Mouse (Mus musculus) liver, embryonic 11.5 days (tissue): ENCODE measurements around the gene Gm28048. TPM values are rescaled to one million over a fixed set of nuclear protein-coding genes. Genes with fewer than 3 reads are reported as not detected.

Experiments used
- ATAC-seq: fragments of 200-750 bp; cut with Nextera tagmentation; replicated peaks from 2 replicates; pipeline ENCODE4 v1.8.0; 2017; ENCODE audit warnings: moderate number of reproducible peaks, mild to moderate bottlenecking, moderate TSS enrichment, moderate library complexity; ENCODE audit not compliant: low FRiP score
- DNase-seq: peaks from one replicate; pipeline ENCODE4 v3.0.0-alpha.2; 2017; ENCODE audit warnings: low spot score
- H3K27ac ChIP-seq: fragments of 300-500 bp; sonication (generic); 2 replicates; pipeline ENCODE4 v1.5.1; 2014; ENCODE audit warnings: mild to moderate bottlenecking, low read depth, low read length, control low read depth
- H3K27me3 ChIP-seq: fragments of 300-500 bp; sonication (generic); replicated peaks from 2 replicates; pipeline ENCODE4 v1.6.1; 2014; ENCODE audit warnings: low read length, mixed read lengths; ENCODE audit not compliant: control insufficient read depth, insufficient read depth
- H3K36me3 ChIP-seq: fragments of 300-500 bp; sonication (generic); 2 replicates; pipeline ENCODE4 v1.6.1; 2014; ENCODE audit warnings: mild to moderate bottlenecking, low read length, moderate library complexity, mixed read lengths; ENCODE audit not compliant: control insufficient read depth, insufficient read depth
- H3K4me1 ChIP-seq: fragments of 300-500 bp; sonication (generic); replicated peaks from 2 replicates; pipeline ENCODE4 v1.6.1; 2014; ENCODE audit warnings: low read length, mixed read lengths; ENCODE audit not compliant: control insufficient read depth, insufficient read depth
- H3K4me2 ChIP-seq: fragments of 300-500 bp; sonication (generic); 2 replicates; pipeline ENCODE4 v1.6.1; 2014; ENCODE audit warnings: mild to moderate bottlenecking, control low read depth, moderate library complexity
- H3K4me3 ChIP-seq: fragments of 300-500 bp; sonication (generic); 2 replicates; pipeline ENCODE4 v1.5.1; 2014; ENCODE audit warnings: low read depth, low read length, control low read depth
- H3K9ac ChIP-seq: fragments of 300-500 bp; sonication (generic); 2 replicates; pipeline ENCODE4 v1.6.1; 2014; ENCODE audit warnings: low read depth, low read length, control low read depth
- H3K9me3 ChIP-seq: fragments of 300-500 bp; sonication (generic); 2 replicates; pipeline ENCODE4 v1.6.1; 2016; ENCODE audit warnings: low read length, inconsistent platforms, mixed read lengths; ENCODE audit not compliant: control insufficient read depth
- WGBS: fragments of 180-500 bp; shearing (Covaris S2); extraction: QIAGEN DNeasy Blood & Tissue Kit; methylation state at CpG from one replicate; pipeline ENCODE4 v1.1.7; 2014; 5-methylcytosine and 5-hydroxymethylcytosine counted together
- polyA plus RNA-seq: library from polyadenylated mRNA; unstranded; fragments of >200 nt; fragmentation: Nextera tagmentation; extraction: Ambion mirVana; gene quantifications from 2 replicates; pipeline ENCODE4 v1.2.1, GENCODE M21; 2014

Gm28048 gene
- polyA plus RNA-seq, 1 experiment from 2014 or later, result 20.0 TPM

DNA sequence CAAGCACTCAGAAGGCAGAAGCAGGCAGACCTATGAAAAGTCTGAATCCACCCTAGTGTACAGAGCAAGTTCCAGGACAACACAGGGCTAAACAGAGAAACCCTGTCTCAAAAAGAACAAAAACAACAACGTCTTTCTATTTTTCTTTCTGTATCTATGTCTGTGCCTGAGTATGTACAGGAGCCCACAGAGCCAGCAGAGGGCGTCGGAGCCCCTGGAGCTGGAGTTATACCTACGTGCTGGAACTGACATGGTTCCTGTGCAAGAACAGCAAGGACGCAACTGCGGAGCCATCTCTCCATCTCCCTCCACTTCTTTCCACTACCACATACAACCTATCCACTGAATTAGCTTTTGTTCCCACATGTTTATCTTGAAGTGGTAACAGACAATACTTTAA is 31.8 kb downstream of the Gm28048 start:
- H3K4me3 ChIP-seq, result no peak overlapping the region
- H3K9ac ChIP-seq, result no peak overlapping the region
- ATAC-seq, result no peak
- no peak overlapping the region for H3K4me2 ChIP-seq
- no peak overlapping the region for H3K27ac ChIP-seq
- H3K36me3 ChIP-seq, result no peaks in the 10 kb centered on the region; the same call in 1 of the 2 replicates
- H3K27me3 ChIP-seq, result no peaks in the 10 kb centered on the region
- DNase-seq, result no peak
- H3K4me1 ChIP-seq, result no peaks in the 10 kb centered on the region
- 91% methylated on average over 6 of the region's 6 CpGs for WGBS
- no peaks in the 10 kb centered on the region for H3K9me3 ChIP-seq

DNA sequence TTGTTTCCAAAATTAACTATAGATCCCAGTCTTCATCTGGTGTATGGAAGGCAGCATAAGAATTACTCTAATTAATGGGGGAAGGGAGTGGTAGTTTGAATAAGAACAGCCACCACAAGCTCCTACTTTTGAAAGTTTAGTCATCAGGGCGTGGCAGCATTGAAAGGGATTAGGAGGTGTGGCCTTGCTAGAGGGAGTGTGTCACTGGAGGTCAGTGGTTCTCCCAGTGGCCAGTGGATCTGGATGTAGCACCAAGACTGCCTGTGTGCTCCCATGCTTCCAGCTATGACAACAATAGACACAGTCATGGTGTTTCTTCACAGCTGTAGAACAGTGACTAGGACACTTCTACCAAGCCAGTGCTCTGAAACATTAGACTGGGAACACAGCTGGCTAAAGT is 32.8 kb downstream of the Gm28048 start:
- Histone ChIP-seq H3K4me2 (no peak overlapping the region), H3K9ac (no peak overlapping the region), H3K4me3 (no peak overlapping the region), H3K27me3 (no peaks in the 10 kb centered on the region), H3K4me1 (no peaks in the 10 kb centered on the region), H3K27ac (no peak overlapping the region), H3K9me3 (no peaks in the 10 kb centered on the region), H3K36me3 (no peaks in the 10 kb centered on the region; the same call in 1 of the 2 replicates)
- WGBS, result 82% methylated on average over 1 of the region's 1 CpGs
- DNase-seq (no peak), ATAC-seq (no peak)

DNA sequence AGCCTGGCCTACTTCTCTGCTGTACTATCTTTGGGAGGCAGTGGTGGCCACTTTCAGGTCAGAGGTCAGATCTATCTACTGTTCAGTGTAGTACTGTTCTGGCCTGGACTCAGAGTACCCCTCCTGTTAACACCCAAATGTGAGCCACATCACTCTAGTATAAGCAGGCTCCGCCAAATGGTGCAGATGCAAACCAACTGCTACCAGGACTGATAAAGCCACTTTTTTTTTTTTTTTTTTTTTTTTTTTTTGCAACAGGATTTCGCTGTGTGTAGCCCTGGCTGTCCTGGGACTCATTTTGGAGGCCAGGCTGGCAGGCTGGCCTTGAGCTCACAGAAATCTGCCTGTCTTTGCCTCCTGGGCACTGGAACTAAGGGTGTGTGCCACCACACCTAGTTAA is 42.9 kb downstream of the Gm28048 start:
- Histone ChIP-seq H3K4me3 (no peak overlapping the region), H3K4me1 (no peaks in the 10 kb centered on the region), H3K27ac (no peak overlapping the region), H3K27me3 (no peaks in the 10 kb centered on the region), H3K36me3 (no peaks in the 10 kb centered on the region), H3K9ac (no peak overlapping the region), H3K4me2 (no peak overlapping the region), H3K9me3 (no peaks in the 10 kb centered on the region)
- 72% methylated on average over 2 of the region's 2 CpGs for WGBS
- DNase-seq (no peak), ATAC-seq (no peak)

DNA sequence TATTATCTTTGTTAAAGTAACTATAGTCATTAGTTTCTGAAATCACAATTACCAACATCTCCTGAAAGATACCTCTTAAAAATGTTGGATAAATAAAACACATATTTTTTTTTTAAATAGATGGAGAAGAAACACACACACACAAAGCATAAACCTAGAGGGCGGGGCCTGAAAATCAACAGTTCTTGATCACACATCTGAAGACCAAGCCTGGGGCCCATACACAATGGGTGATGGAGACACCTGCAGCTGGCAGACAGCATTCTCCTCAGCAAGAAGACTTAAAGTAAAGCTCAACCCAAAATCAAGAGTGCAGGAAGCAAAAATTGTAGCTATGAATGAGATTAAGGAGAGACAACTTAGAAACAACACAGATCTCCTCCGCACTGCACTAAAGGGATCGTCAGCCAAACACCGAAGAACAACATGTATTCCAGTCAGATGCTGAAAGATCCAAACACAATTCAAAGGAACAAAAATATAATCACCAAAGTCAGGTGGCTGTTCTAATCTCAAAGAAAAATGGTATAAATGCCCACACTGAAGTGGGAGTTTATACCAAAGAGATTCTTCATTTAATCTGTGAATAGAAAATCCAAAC is 44.1 kb downstream of the Gm28048 start:
- WGBS, result 94% methylated on average over 4 of the region's 4 CpGs
- no peak overlapping the region for H3K4me3 ChIP-seq
- ATAC-seq (no peak), DNase-seq (no peak)
- H3K9me3 ChIP-seq, result no peaks in the 10 kb centered on the region
- no peak overlapping the region for H3K27ac ChIP-seq
- H3K27me3 ChIP-seq, result no peaks in the 10 kb centered on the region
- H3K4me2 ChIP-seq, result no peak overlapping the region
- H3K36me3 ChIP-seq, result no peaks in the 10 kb centered on the region
- peaks cover 1% of the 10 kb centered on the region for H3K4me1 ChIP-seq
- no peak overlapping the region for H3K9ac ChIP-seq

DNA sequence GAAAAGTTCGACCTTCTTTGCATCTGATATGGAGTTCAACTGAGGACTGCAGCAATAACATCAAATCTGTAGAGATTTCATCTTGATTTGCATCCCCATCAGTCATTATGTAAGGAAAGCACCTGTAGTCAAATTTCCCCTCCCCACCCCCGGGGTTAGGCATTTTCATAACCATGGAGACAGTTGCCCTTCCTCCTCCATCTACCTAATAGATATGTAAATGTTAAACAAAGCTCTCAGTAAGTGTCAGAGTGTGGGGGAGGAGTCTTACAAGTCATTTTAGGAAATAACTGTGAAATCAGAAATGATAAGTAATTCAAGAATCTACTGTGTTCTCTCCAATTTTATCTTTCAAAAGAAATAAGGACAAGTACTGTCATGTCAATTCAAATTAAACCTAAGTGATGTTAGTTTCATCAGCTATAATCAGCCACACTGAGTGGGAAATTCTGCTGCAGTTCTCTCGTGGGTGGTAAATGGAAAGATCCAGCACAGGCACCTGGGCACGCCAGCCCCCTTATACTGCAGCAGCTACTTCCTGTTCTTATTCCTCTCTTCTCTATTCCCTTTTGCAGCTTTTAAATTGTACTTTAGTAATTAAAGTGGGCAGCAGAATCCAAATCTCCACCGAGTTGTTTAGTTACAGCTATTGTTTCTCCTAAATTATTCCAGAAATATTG is 45.3 kb downstream of the Gm28048 start:
- Histone ChIP-seq H3K36me3 (no peaks in the 10 kb centered on the region), H3K9ac (no peak overlapping the region), H3K4me1 (peaks cover 11% of the 10 kb centered on the region), H3K4me3 (no peak overlapping the region), H3K27ac (no peak overlapping the region), H3K4me2 (no peak overlapping the region), H3K9me3 (no peaks in the 10 kb centered on the region), H3K27me3 (no peaks in the 10 kb centered on the region)
- WGBS, result 61% methylated on average over 5 of the region's 5 CpGs
- no peak for DNase-seq
- no peak for ATAC-seq

DNA sequence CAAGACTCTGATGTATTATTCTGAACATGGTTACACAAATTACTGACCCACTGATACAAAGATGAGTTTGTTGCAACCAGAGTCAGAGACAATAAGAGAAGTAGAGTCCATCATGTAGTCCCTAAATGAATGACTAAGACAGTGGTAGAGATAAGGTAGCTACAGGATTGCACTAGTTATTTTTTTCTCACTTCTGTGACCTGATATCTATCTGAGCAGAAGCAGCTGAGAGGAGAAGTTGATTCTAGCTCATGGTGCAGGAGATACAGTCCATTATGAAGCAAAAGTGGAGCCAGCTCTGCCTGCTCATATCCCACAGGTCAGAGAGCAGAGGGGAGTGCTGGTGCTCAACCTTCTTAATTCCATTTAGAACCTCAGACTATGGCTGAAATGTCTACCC is 49.7 kb downstream of the Gm28048 start:
- Histone ChIP-seq H3K4me3 (no peak overlapping the region), H3K27ac (no peak overlapping the region), H3K4me2 (no peak overlapping the region), H3K36me3 (no peaks in the 10 kb centered on the region), H3K9ac (no peak overlapping the region), H3K9me3 (no peaks in the 10 kb centered on the region), H3K27me3 (no peaks in the 10 kb centered on the region), H3K4me1 (peaks cover 26% of the 10 kb centered on the region)
- ATAC-seq, result peak; percentile 64; the same call in 1 of the 2 replicates
- DNase-seq, result no peak

DNA sequence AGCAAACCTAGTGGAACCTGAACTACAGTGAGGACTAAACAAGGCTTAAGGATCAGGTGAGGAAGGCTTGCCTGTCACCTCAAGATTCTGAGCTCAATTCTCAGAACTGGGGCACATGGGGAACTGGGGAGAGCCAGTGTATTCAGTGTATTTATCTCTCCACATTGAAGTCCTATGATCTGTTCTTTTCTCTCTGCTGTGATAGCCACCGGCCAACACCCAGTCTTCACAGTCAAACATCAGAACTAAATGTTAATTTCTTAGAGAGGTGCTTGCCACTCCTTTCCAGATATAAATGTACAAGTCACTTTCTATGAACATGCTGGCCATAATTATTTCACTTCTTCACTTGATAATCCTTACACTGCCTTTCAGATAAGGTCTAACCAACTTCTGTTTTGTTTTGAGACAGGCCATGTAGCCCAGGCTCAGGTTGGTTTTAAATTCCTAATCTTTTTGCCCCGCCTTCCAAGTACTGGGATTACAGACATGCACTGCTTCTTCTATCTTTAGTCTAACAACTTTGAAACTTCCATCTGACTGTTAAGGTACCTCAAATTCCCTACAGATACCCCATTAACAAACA is 50.5 kb downstream of the Gm28048 start:
- WGBS, result 81% methylated on average over 2 of the region's 2 CpGs
- Histone ChIP-seq H3K4me1 (peaks cover 26% of the 10 kb centered on the region), H3K4me2 (no peak overlapping the region), H3K27me3 (no peaks in the 10 kb centered on the region), H3K36me3 (no peaks in the 10 kb centered on the region), H3K4me3 (no peak overlapping the region), H3K9ac (no peak overlapping the region), H3K9me3 (no peaks in the 10 kb centered on the region), H3K27ac (no peak overlapping the region)
- ATAC-seq, result no peak
- no peak for DNase-seq

DNA sequence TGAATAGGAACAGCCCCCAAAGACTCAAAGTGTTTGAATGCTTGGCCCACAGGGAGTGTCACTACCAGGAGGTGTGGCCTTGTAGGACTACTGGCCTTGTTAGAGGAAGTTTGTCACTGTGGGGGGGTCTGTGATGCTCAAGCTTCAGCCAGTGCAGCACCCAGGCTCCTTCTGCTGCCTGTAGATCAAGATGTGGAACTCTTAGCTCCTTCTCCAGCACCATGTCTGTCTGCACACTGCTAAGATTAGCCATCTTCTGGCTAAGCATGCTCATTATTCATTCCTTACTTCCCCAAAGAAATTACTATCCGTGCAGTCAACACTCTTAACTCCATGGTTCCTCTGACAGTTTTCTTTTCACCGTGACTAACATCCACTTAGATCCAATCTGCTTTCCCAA is 51.8 kb downstream of the Gm28048 start:
- ATAC-seq, result no peak
- WGBS, result 56% methylated on average over 2 of the region's 2 CpGs

More for the DNA sequence above, 51.8 kb downstream of the Gm28048 start:
- no peaks in the 10 kb centered on the region for H3K27me3 ChIP-seq
- H3K9ac ChIP-seq, result no peak overlapping the region
- peaks cover 26% of the 10 kb centered on the region for H3K4me1 ChIP-seq
- no peak overlapping the region for H3K27ac ChIP-seq
- H3K9me3 ChIP-seq, result no peaks in the 10 kb centered on the region
- H3K4me3 ChIP-seq, result no peak overlapping the region
- no peaks in the 10 kb centered on the region for H3K36me3 ChIP-seq
- H3K4me2 ChIP-seq, result no peak overlapping the region
- DNase-seq, result no peak
